Mouse (Mus musculus) limb, embryonic 10.5 days (tissue): ENCODE data around the gene Taf1c. TPM values are rescaled to one million over a fixed set of nuclear protein-coding genes. Genes with fewer than 3 reads are reported as not detected.

ENCODE experiments used
- DNase-seq: peaks from one replicate; pipeline ENCODE4 v3.0.0-alpha.2; 2017; ENCODE audit warnings: low spot score
- H3K27ac ChIP-seq: fragments of 300-500 bp; sonication (generic); 2 replicates; pipeline ENCODE4 v1.5.1; 2016; ENCODE audit warnings: mild to moderate bottlenecking
- H3K27me3 ChIP-seq: fragments of 300-500 bp; sonication (generic); 2 replicates; pipeline ENCODE4 v1.6.1; 2016; ENCODE audit warnings: low read depth, mild to moderate bottlenecking; ENCODE audit not compliant: poor library complexity, severe bottlenecking
- H3K36me3 ChIP-seq: fragments of 300-500 bp; sonication (generic); 2 replicates; pipeline ENCODE4 v1.6.1; 2016; ENCODE audit warnings: mild to moderate bottlenecking, moderate library complexity
- H3K4me1 ChIP-seq: fragments of 300-500 bp; sonication (generic); 2 replicates; pipeline ENCODE4 v1.6.1; 2016
- H3K4me3 ChIP-seq: fragments of 300-500 bp; sonication (generic); 2 replicates; pipeline ENCODE4 v1.5.1; 2016; ENCODE audit warnings: mild to moderate bottlenecking, moderate library complexity
- H3K9me3 ChIP-seq: fragments of 300-500 bp; sonication (generic); replicated peaks from 2 replicates; pipeline ENCODE4 v1.6.1; 2016; ENCODE audit warnings: mild to moderate bottlenecking
- WGBS: fragments of 180-500 bp; shearing (Covaris S2); methylation state at CpG from one replicate; pipeline ENCODE4 v1.1.7; 2016; 5-methylcytosine and 5-hydroxymethylcytosine counted together
- polyA plus RNA-seq: library from polyadenylated mRNA; unstranded; fragments of >200 nt; fragmentation: Nextera tagmentation; extraction: Ambion mirVana; gene quantifications from 2 replicates; pipeline ENCODE4 v1.2.1, GENCODE M21; 2016

The Taf1c gene
- polyA plus RNA-seq, 1 experiment from 2014 or later, result 15.8 TPM

- Histone ChIP-seq H3K4me1 (peaks cover 24% of the 10 kb centered on the region), H3K9me3 (no peaks in the 10 kb centered on the region), H3K27me3 (no peaks in the 10 kb centered on the region; the same call in 1 of the 2 replicates), H3K36me3 (no peaks in the 10 kb centered on the region), H3K4me3 (no peak overlapping the region), H3K27ac (no peak overlapping the region)
- 74% methylated on average over 6 of the region's 6 CpGs for WGBS
- DNase-seq, result no peak
These were observed 15.3 kb upstream of the Taf1c start for GRCm38 (mm10) chr8:119620116-119620840.

- WGBS, result 63% methylated on average over 5 of the region's 5 CpGs
- DNase-seq, result no peak
- no peaks in the 10 kb centered on the region; the same call in 1 of the 2 replicates for H3K27me3 ChIP-seq
These were observed 13.9 kb upstream of the Taf1c start for GRCm38 (mm10) chr8:119618887-119619286.

DNA sequence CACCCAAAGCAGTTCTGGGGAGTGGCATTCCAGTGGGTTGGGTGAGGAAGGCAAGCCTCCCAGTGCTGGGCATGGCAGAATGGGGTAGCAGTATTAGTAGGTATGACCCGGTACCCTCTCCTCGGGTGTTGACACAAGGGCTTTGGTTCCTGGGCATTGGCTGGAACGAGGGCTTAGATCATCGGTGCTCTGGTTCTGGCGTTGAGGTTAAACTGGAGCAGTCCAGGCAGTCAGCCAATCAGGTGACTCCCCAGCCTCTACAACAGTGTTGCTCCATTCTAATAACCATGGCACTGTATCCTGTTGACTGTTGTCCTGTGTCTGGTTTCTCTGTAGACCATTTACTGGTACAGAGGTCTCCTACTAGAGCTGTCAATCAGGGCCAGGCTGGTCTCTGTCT, 12.6 kb upstream of the Taf1c start:
- no peak for DNase-seq
- 98% methylated on average over 5 of the region's 5 CpGs for WGBS
- Histone ChIP-seq H3K4me1 (peaks cover 27% of the 10 kb centered on the region), H3K27me3 (no peaks in the 10 kb centered on the region; the same call in 1 of the 2 replicates), H3K4me3 (no peak overlapping the region), H3K36me3 (no peaks in the 10 kb centered on the region), H3K27ac (no peak overlapping the region), H3K9me3 (no peaks in the 10 kb centered on the region)

More at GRCm38 (mm10) chr8:119618887-119619286, 13.9 kb upstream of the Taf1c start:
- H3K27ac ChIP-seq, result no peak overlapping the region
- no peaks in the 10 kb centered on the region for H3K36me3 ChIP-seq
- no peak overlapping the region for H3K4me3 ChIP-seq
- H3K9me3 ChIP-seq, result no peaks in the 10 kb centered on the region
- peaks cover 25% of the 10 kb centered on the region for H3K4me1 ChIP-seq

DNA sequence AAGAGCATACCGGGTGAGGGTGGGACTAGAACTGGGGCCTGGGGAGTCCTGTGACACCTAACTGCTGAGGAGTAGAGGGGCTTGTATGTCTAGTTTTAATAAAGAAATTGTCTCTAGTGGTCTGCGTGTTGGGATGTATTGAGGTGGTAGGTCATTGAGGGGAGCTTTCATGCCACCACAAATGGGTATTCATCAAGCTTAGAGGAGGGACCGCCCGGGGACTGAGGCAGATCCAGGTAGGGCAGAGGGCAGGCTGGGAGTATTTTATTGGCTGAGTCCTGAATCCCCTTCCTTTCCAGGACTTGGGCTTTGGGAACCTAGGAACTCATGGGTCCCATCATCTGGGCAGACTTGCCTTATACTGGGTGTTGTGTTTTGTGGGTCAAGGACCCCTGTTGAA, 11.8 kb upstream of the Taf1c start:
- 88% methylated on average over 4 of the region's 4 CpGs for WGBS
- peaks cover 22% of the 10 kb centered on the region for H3K4me1 ChIP-seq

GRCm38 (mm10) chr8:119616358-119616757, 11.3 kb upstream of the Taf1c start:
- H3K36me3 ChIP-seq, result no peaks in the 10 kb centered on the region
- no peak for DNase-seq
- no peaks in the 10 kb centered on the region for H3K9me3 ChIP-seq
- WGBS, result 72% methylated on average over 7 of the region's 7 CpGs
- no peaks in the 10 kb centered on the region; the same call in 1 of the 2 replicates for H3K27me3 ChIP-seq
- H3K27ac ChIP-seq, result no peak overlapping the region
- peaks cover 20% of the 10 kb centered on the region for H3K4me1 ChIP-seq
- no peak overlapping the region for H3K4me3 ChIP-seq

More for the DNA sequence above, 11.8 kb upstream of the Taf1c start:
- Histone ChIP-seq H3K9me3 (no peaks in the 10 kb centered on the region), H3K4me3 (no peak overlapping the region), H3K36me3 (no peaks in the 10 kb centered on the region), H3K27ac (no peak overlapping the region), H3K27me3 (no peaks in the 10 kb centered on the region; the same call in 1 of the 2 replicates)
- no peak for DNase-seq

GRCm38 (mm10) chr8:119615096-119615495, 10.1 kb upstream of the Taf1c start:
- 74% methylated on average over 14 of the region's 14 CpGs for WGBS
- no peak overlapping the region for H3K4me3 ChIP-seq
- peaks cover 14% of the 10 kb centered on the region; the same call in 1 of the 2 replicates for H3K4me1 ChIP-seq
- H3K36me3 ChIP-seq, result no peaks in the 10 kb centered on the region
- no peaks in the 10 kb centered on the region; the same call in 1 of the 2 replicates for H3K27me3 ChIP-seq
- H3K27ac ChIP-seq, result no peak overlapping the region
- DNase-seq, result no peak
- no peaks in the 10 kb centered on the region for H3K9me3 ChIP-seq

DNA sequence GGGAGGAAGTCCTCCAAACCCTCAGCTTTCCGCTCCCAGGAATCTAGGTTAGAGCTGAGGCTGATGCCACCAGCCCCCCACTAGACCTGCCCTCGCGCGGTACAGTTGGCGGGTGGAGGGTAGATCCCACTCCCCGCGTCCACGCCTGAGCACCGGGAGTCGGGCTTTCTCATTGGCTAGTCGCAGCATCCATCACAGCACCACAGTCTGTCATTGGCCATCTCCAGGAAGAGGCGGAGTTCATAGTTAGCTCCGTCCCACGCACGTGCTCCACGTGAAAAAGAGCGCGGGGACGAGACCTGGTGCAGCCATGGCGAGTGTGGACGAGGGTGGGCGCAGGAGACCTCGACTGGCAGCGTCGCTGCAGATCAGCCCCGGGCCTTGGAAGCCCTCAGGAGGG, 7.4 kb upstream of the Taf1c start, which contains the start of gene Adad2:
Gene Adad2 (plus strand): TSS at position 277 of the 400 bp plus-strand sequence.
- DNase-seq, result no peak
- no peaks in the 10 kb centered on the region; the same call in 1 of the 2 replicates for H3K27me3 ChIP-seq
- H3K4me1 ChIP-seq, result 0 out of 2 replicates have a peak, but pooled peaks cover 12% of the 10 kb centered on the region
- H3K27ac ChIP-seq, result no peak within 1 kb of the TSS
- 77% methylated on average over 26 of the region's 26 CpGs for WGBS
- no peaks in the 10 kb centered on the region for H3K9me3 ChIP-seq
- H3K36me3 ChIP-seq, result no peaks in the 10 kb centered on the region
- H3K4me3 ChIP-seq, result no peak within 1 kb of the TSS

DNA sequence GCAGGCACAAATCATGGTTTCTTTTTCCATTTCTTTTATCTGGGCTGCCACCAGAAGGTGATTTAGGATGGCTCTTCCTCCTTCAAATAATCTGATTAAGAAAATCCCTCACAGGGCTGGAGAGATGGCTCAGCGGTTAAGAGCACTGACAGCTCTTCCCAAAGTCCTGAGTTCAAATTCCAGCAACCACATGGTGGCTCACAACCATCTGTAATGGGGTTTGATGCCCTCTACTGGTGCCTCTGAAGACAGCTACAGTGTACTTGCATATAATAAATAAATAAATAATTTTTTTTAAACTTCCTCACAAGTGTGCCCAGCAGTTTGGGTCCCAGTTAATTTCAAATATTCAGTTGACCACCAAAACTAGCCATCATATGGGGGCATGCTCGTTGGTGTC, 1.2 kb upstream of the Taf1c start:
- H3K9me3 ChIP-seq, result no peaks in the 10 kb centered on the region
- no peaks in the 10 kb centered on the region for H3K27me3 ChIP-seq
- H3K27ac ChIP-seq, result no peak overlapping the region
- peaks cover 18% of the 10 kb centered on the region for H3K36me3 ChIP-seq
- DNase-seq, result no peak
- WGBS, result 83% methylated on average over 2 of the region's 2 CpGs
- no peak overlapping the region for H3K4me3 ChIP-seq
- H3K4me1 ChIP-seq, result peaks cover 12% of the 10 kb centered on the region

DNA sequence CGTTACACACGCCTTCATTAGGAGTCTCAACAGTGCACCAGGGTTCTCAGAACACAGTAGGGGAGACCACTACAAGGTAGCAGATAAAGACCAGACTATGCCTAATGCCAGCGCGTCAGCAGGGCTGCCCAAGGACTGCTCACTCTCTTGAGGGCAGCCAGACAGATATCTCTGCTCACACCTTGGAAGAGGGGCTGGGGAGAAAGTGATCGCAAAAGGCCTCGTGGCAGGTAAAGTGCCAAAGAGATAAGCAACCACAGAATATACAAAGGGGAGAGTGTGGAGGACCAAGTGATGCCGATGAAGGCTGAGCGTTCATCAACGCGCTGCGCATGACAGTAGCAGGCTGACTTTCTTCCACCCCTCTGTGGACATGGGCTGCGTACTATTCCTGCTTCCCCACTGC, 621 bp downstream of the Taf1c start:
- WGBS, result 43% methylated on average over 12 of the region's 12 CpGs
- Histone ChIP-seq H3K27ac (peak overlapping the region; percentile 82), H3K36me3 (peaks cover 36% of the 10 kb centered on the region), H3K27me3 (no peaks in the 10 kb centered on the region), H3K4me1 (peaks cover 12% of the 10 kb centered on the region), H3K4me3 (peak overlapping the region; percentile 73), H3K9me3 (no peaks in the 10 kb centered on the region)
- DNase-seq, result no peak

- no peak for DNase-seq
- peak overlapping the region; percentile 73 for H3K4me3 ChIP-seq
- 97% methylated on average over 4 of the region's 4 CpGs for WGBS
- peaks cover 43% of the 10 kb centered on the region for H3K36me3 ChIP-seq
- H3K4me1 ChIP-seq, result peaks cover 12% of the 10 kb centered on the region
- H3K9me3 ChIP-seq, result no peaks in the 10 kb centered on the region
- H3K27ac ChIP-seq, result 0 out of 2 replicates have a peak overlapping the region, but pooled peaks have one; percentile 82
- no peaks in the 10 kb centered on the region for H3K27me3 ChIP-seq
These were observed 1.3 kb downstream of the Taf1c start for GRCm38 (mm10) chr8:119603771-119604170.

DNA sequence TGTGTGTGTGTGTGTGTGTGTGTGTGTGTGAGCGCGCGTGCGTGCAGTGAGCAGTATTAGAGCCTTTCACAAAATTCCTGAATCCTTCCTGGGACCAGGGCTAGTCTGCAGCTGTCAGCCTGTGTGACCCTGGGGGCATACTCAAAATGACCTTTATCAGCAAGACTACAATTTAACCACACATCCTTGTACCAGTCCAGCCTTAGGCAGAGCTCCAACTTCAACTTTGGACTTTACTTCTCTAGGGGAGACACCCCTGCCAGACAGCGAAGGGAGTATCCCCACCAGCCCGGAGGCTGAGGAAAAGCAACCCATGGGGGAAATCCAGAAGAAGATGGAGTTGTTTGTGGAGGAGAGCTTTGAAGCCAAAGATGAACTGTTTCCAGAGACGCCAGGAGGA, 13.6 kb downstream of the Taf1c start:
- Histone ChIP-seq H3K27me3 (peaks cover 4% of the 10 kb centered on the region; the same call in 1 of the 2 replicates), H3K4me3 (no peak overlapping the region), H3K9me3 (no peaks in the 10 kb centered on the region), H3K4me1 (peaks cover 33% of the 10 kb centered on the region), H3K27ac (no peak overlapping the region), H3K36me3 (peaks cover 2% of the 10 kb centered on the region; the same call in 1 of the 2 replicates)
- WGBS, result 91% methylated on average over 7 of the region's 7 CpGs
- DNase-seq, result no peak

- WGBS, result 85% methylated on average over 14 of the region's 14 CpGs
- Histone ChIP-seq H3K27me3 (peaks cover 15% of the 10 kb centered on the region), H3K36me3 (no peaks in the 10 kb centered on the region), H3K27ac (no peak overlapping the region), H3K9me3 (no peaks in the 10 kb centered on the region), H3K4me1 (peaks cover 38% of the 10 kb centered on the region), H3K4me3 (no peak overlapping the region)
- no peak for DNase-seq
These were observed 14.7 kb downstream of the Taf1c start for GRCm38 (mm10) chr8:119590348-119590747.

- Histone ChIP-seq H3K4me3 (no peak overlapping the region), H3K9me3 (no peaks in the 10 kb centered on the region), H3K27ac (no peak overlapping the region), H3K36me3 (no peaks in the 10 kb centered on the region), H3K4me1 (peaks cover 29% of the 10 kb centered on the region), H3K27me3 (peaks cover 17% of the 10 kb centered on the region)
- 16% methylated on average over 10 of the region's 10 CpGs for WGBS
- peak; percentile 64 for DNase-seq
These were observed 16.2 kb downstream of the Taf1c start for GRCm38 (mm10) chr8:119588844-119589243.
